Mouse (Mus musculus) erythroblast, embryonic 14.5 days (primary cell): ENCODE results near the gene Mcoln2.

Source experiments
- GATA1 ChIP-seq: IDR thresholded peaks from 2 replicates; pipeline ENCODE4 v1.6.1; 2012; ENCODE audit warnings: low read length, inconsistent platforms, mixed read lengths
- TAL1 ChIP-seq: IDR thresholded peaks from 3 replicates; pipeline ENCODE4 v1.6.1; 2012; ENCODE audit warnings: low read length, inconsistent platforms, mixed read lengths

DNA sequence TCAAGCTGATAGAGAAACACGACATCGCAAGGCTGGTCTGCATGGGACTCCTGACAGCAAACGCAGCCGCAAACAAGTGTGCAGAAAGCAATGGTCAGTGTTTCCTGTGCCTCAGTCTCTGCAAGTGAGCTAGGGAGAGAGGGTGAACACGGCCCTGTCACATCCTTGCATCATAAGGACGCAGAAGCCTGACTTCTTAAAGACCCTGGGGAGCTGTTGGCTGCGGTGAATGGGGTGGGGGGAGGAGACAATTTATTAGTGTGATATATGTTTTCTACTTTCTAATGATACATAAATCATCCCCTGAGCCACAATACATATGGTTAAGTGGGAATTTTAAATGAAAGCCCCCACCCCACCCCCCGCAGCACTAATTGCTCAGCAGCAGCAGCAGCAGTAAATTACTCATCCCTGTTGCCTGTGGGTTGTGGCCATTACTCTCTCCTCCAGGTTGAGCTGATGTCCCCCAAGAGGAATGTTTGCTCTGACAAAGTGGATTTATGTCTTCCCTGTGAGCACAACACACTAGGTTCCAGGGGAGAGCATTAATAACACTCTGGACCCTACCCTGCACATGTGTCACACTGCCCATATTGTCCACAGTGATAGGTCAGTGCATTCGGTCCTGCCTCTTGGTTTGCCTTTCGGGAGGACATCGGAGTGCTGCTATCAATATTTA lies 49.3 kb downstream of the Mcoln2 start:
- TF ChIP-seq TAL1: no peak
- no peak for TF ChIP-seq GATA1
